Mouse (Mus musculus): ENCODE results near the gene Slc25a3. TPM values are rescaled to one million over a fixed set of nuclear protein-coding genes. Genes with fewer than 3 reads are reported as not detected.

Slc25a3 gene
- polyA plus RNA-seq, 2 experiments = 190 to 207 TPM

DNA sequence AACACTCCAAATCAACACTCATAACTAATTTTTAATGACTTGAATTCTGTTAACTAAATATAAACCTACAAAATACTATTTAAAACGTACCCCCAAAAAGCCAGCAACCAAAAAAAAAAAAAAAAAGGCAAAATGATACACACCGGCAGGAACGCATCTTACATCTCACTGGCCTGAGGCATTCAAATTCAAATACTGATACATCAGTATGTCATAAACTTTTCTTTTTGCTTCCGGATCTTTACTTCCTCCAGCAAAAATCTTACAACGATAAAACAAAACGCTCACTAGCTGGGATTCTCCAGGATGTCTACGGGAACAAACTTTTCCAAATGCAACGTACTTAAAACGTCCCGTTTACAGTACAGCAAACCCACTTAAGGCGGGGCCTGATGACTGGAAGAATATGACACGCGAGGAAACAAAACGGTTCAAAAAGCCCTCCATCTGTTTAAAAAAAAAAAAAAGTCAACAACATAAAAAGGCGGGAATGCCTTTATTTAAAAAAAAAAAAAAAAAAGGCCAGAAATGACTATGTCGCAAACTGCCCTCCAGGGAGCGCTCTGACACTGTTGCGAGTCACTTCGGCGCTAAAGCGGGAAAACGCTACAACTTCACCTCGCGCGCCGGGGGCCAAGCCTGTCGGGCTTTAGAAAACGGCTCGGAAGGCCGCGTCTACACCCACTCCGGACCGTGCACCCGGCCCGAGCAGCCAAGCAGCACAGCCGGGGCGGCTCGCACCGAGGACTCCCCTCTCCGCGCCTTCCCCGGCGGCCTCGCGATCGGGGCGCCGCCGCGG, 46.5 kb upstream of the Slc25a3 start:
- H3K4me1 ChIP-seq (replicated peaks; ENCODE audit: control insufficient read depth in 2 of 2, insufficient read depth in 2 of 2, low read length in 1 of 2) = peaks cover 23 to 26% of the 10 kb centered on the region in 2 experiments
- no peaks in the 10 kb centered on the region for H3K9me3 ChIP-seq (ENCODE audit: control insufficient read depth, low read length)
- no peak; the same call in 1 of the 2 replicates for TF ChIP-seq EP300 (IDR thresholded peaks at IDR 0.05; ENCODE audit: low read depth)
- peak; percentile 87 for TF ChIP-seq CTCF (IDR thresholded peaks at IDR 0.05; ENCODE audit: low read depth)
- H3K36me3 ChIP-seq (replicated peaks; ENCODE audit: control insufficient read depth, insufficient read depth, low read depth) = peaks cover 30% of the 10 kb centered on the region
- no peaks in the 10 kb centered on the region for H3K27me3 ChIP-seq (ENCODE audit: control insufficient read depth, insufficient read depth, low read length)
- peak overlapping the region; percentile 100 for H3K9ac ChIP-seq (replicated peaks)
- peak; percentile 83 to 90 (median 84) for DNase-seq (ENCODE audit: low read depth in 3 of 3, low spot score in 3 of 3)
- peak overlapping the region; percentile 93 for H3K27ac ChIP-seq
- peak; percentile 22; the same call in 1 of the 2 replicates for ATAC-seq (ENCODE audit: insufficient read depth)
- under 1% methylated on average over 44 of the region's 50 CpGs for WGBS (ENCODE audit: insufficient replicate concordance)
- peak overlapping the region; percentile 100 for H3K4me2 ChIP-seq (ENCODE audit: low read depth)
- H3K4me3 ChIP-seq (ENCODE audit: insufficient read depth in 1 of 2, low read depth in 2 of 2, low read length in 2 of 2) = peak overlapping the region; percentile 73 to 87

DNA sequence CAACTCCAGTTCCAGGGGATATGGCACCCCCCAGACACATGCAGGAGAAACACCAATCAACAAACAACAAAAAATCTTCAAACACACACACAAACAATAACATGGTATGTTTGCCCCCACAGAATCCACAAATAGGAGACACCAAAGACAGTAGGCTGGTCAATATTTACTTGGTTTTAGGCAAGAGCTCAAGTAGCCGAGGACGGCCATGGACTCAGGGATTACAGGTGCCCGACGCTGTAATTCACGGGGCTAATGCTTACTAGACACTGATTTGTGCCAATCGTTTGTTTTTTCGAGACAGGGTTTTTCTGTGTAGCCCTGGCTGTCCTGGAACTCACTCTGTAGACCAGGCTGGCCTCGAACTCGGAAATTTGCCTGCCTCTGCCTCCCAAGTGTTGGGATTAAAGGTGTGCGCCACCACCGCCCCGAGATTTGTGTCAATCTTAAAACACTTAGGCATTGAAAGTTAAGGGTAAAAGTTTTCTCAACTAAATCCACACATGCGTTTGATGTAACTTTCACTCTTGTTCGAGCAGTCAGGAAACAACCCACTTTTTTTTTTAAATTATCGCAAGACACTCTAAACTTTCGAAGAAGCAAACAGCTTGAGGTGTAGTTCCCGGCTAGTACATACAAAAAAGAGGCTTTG, 45.7 kb upstream of the Slc25a3 start:
- Histone ChIP-seq H3K9ac (replicated peaks) (peak overlapping the region; percentile 100), H3K9me3 (ENCODE audit: control insufficient read depth, low read length) (no peaks in the 10 kb centered on the region), H3K36me3 (replicated peaks; ENCODE audit: control insufficient read depth, insufficient read depth, low read depth) (peaks cover 36% of the 10 kb centered on the region), H3K4me1 (replicated peaks; ENCODE audit: control insufficient read depth in 2 of 2, insufficient read depth in 2 of 2, low read length in 1 of 2) (peaks cover 23 to 26% of the 10 kb centered on the region in 2 experiments), H3K27ac (peak overlapping the region; percentile 93), H3K27me3 (ENCODE audit: control insufficient read depth, insufficient read depth, low read length) (no peaks in the 10 kb centered on the region), H3K4me2 (ENCODE audit: low read depth) (peak overlapping the region; percentile 77), H3K4me3 (ENCODE audit: insufficient read depth in 1 of 2, low read depth in 2 of 2, low read length in 2 of 2) (peak overlapping the region; percentile 73 to 87)
- WGBS (ENCODE audit: insufficient replicate concordance) = 10% methylated on average over 17 of the region's 17 CpGs
- DNase-seq (ENCODE audit: low read depth in 3 of 3, low spot score in 3 of 3) (no peak), ATAC-seq (ENCODE audit: insufficient read depth) (no peak)
- TF ChIP-seq CTCF (IDR thresholded peaks at IDR 0.05; ENCODE audit: low read depth) = no peak
- TF ChIP-seq EP300 (IDR thresholded peaks at IDR 0.05; ENCODE audit: low read depth) = no peak

DNA sequence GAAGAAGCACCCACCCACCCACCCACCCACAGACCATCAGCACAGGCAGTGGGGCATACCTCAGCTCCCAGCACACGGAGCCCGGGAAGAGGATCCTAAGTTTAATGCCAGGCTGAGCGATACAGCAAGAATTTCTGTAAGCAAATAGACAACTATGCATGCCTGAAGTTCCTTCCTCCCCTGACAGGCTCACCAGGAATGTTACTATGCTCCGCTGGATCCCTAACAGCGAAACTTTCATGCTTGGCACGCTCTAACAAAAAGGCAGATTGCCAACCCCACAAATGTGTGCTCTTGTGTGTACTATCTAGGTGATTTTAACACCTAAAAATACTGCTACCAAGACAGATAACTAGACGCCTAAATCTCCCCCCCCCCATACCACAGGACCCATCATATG, 43.5 kb upstream of the Slc25a3 start:
- TF ChIP-seq CTCF (IDR thresholded peaks at IDR 0.05; ENCODE audit: low read depth) = no peak
- no peak for TF ChIP-seq EP300 (IDR thresholded peaks at IDR 0.05; ENCODE audit: low read depth)
- Histone ChIP-seq H3K9me3 (ENCODE audit: control insufficient read depth, low read length) (no peaks in the 10 kb centered on the region), H3K4me3 (ENCODE audit: insufficient read depth in 1 of 2, low read depth in 2 of 2, low read length in 2 of 2) (peak overlapping the region; percentile 18 to 73; a peak in 3 of 4 replicates), H3K4me1 (replicated peaks; ENCODE audit: control insufficient read depth in 2 of 2, insufficient read depth in 2 of 2, low read length in 1 of 2) (peaks cover 18 to 23% of the 10 kb centered on the region in 2 experiments), H3K27me3 (ENCODE audit: control insufficient read depth, insufficient read depth, low read length) (no peaks in the 10 kb centered on the region), H3K36me3 (replicated peaks; ENCODE audit: control insufficient read depth, insufficient read depth, low read depth) (peaks cover 55% of the 10 kb centered on the region), H3K4me2 (ENCODE audit: low read depth) (peak overlapping the region; percentile 77), H3K27ac (no peak overlapping the region), H3K9ac (replicated peaks) (peak overlapping the region; percentile 32; the same call in 1 of the 2 replicates)
- 73% methylated on average over 7 of the region's 7 CpGs for whole genome bisulfite sequencing (ENCODE audit: insufficient replicate concordance)
- ATAC-seq (ENCODE audit: insufficient read depth) (no peak), DNase-seq (ENCODE audit: low read depth in 3 of 3, low spot score in 3 of 3) (no peak)

DNA sequence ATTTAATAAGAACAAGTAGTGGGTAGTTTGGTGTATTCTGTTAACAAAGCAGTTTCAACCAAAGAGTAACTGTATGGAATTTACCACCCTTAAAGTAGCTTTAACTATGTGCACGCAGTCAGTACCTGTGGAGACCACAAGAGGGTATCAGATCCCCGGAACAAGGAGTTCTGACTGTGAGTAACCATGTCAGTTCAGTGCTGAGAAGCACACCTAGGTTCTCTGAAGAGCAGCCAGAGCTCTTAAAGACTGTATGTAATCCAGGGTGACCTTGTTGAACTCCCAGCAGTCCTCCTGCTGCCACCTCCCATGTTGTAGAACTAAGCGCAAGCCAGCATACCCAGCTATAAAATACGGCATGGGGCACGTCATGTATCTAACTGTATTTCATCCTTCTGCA, 43.0 kb upstream of the Slc25a3 start:
- WGBS (ENCODE audit: insufficient replicate concordance) = 48% methylated on average over 5 of the region's 5 CpGs
- TF ChIP-seq EP300 (IDR thresholded peaks at IDR 0.05; ENCODE audit: low read depth) = no peak
- peak; percentile 78 for TF ChIP-seq CTCF (IDR thresholded peaks at IDR 0.05; ENCODE audit: low read depth)
- Histone ChIP-seq H3K9ac (replicated peaks) (peak overlapping the region; percentile 32; the same call in 1 of the 2 replicates), H3K27ac (no peak overlapping the region), H3K4me2 (ENCODE audit: low read depth) (peak overlapping the region; percentile 77), H3K4me1 (replicated peaks; ENCODE audit: control insufficient read depth in 2 of 2, insufficient read depth in 2 of 2, low read length in 1 of 2) (peaks cover 14 to 19% of the 10 kb centered on the region in 2 experiments), H3K27me3 (ENCODE audit: control insufficient read depth, insufficient read depth, low read length) (no peaks in the 10 kb centered on the region), H3K4me3 (ENCODE audit: insufficient read depth in 1 of 2, low read depth in 2 of 2, low read length in 2 of 2) (peak overlapping the region; percentile 15 to 73; a peak in 3 of 4 replicates), H3K9me3 (ENCODE audit: control insufficient read depth, low read length) (no peaks in the 10 kb centered on the region), H3K36me3 (replicated peaks; ENCODE audit: control insufficient read depth, insufficient read depth, low read depth) (peaks cover 60% of the 10 kb centered on the region)
- DNase-seq (ENCODE audit: low read depth in 3 of 3, low spot score in 3 of 3) (peak in 2 of 3 experiments; percentile 52 to 61), ATAC-seq (ENCODE audit: insufficient read depth) (no peak)

DNA sequence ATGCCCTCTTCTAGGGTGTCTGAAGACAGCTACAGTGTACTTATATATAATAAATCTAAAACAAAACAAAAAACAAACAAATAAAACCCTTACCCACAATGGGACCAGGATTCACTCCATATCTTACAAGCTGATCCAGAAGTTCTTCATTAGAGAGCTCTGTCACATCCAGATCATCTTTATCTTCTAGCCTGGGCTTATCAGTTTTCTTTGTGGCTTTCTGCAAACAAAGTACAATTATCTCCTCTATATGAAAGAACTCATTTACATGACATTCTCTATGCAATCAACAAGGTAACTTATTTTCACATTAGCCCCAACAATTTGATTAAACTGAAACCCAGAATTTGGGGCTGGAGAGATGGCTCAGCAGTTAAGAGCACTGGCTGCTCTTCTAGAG, 42.0 kb upstream of the Slc25a3 start:
- Histone ChIP-seq H3K4me2 (ENCODE audit: low read depth) (no peak overlapping the region), H3K9ac (replicated peaks) (no peak overlapping the region), H3K4me1 (replicated peaks; ENCODE audit: control insufficient read depth in 2 of 2, insufficient read depth in 2 of 2, low read length in 1 of 2) (peaks cover 14 to 19% of the 10 kb centered on the region in 2 experiments), H3K9me3 (ENCODE audit: control insufficient read depth, low read length) (no peaks in the 10 kb centered on the region), H3K4me3 (ENCODE audit: insufficient read depth in 1 of 2, low read depth in 2 of 2, low read length in 2 of 2) (no peak overlapping the region), H3K27me3 (ENCODE audit: control insufficient read depth, insufficient read depth, low read length) (no peaks in the 10 kb centered on the region), H3K36me3 (replicated peaks; ENCODE audit: control insufficient read depth, insufficient read depth, low read depth) (peaks cover 70% of the 10 kb centered on the region), H3K27ac (no peak overlapping the region)
- DNase-seq (ENCODE audit: low read depth in 3 of 3, low spot score in 3 of 3) (no peak), ATAC-seq (ENCODE audit: insufficient read depth) (no peak)
- TF ChIP-seq CTCF (IDR thresholded peaks at IDR 0.05; ENCODE audit: low read depth) (no peak), EP300 (IDR thresholded peaks at IDR 0.05; ENCODE audit: low read depth) (no peak)

Data from liver, embryonic 14.5 days (tissue).